Mouse (Mus musculus): ENCODE measurements at regions not wholly inside any gene's neighbourhood (a gene's known extent, or its start where the extent isn't known, plus 50 kb on each side); places are given as distances from the start of the nearest gene placed in this dataset.

DNA sequence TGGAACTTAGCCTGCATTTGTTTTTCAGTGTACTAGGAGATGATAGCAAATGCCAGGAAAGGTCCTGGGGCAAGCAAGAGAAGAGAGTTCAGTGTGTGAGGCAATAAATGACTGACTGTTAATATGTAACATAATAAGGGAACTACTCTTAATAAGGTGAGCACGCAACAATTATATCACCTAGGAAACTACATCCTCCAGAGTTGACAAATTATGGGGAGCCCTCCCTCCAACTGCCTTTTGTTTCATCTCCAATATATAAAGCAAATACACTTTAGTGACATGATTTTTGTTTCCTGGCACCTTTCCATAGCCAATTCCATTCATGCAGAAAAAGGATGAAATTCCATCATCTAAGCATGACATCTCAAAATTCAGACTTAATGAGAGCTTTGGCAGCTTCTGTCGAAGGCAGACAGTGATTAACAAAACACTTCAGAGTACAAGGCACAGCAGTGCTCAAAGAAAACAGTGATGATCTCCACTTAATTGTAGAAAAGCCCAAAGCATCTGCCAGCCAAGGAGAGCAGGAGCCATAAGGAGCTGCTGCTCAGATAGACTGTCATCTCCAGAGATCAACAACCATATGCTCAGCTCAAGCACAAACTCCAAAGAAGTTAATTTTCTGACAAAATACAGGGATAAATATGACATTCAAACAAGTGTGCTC lies 536.1 kb upstream of the Arrdc3 start:
- H3K4me1 ChIP-seq (ENCODE audit: control insufficient read depth in 1 of 2, insufficient read depth in 2 of 2, low read length in 2 of 2): no peaks in the 10 kb centered on the region
- TF ChIP-seq ETS1 (IDR thresholded peaks at IDR 0.05; ENCODE audit: low read depth, low read length) (no peak), E2F4 (IDR thresholded peaks at IDR 0.05; ENCODE audit: borderline replicate concordance, low read depth, low read length) (no peak), TBP (IDR thresholded peaks at IDR 0.05; ENCODE audit: low read depth, low read length) (no peak), ELF1 (IDR thresholded peaks at IDR 0.05; ENCODE audit: low read depth, low read length) (no peak), GATA1 (IDR thresholded peaks at IDR 0.05; ENCODE audit: low read depth, low read length) (no peak), HCFC1 (IDR thresholded peaks at IDR 0.05; ENCODE audit: low read depth, low read length) (no peak), POLR2A (IDR thresholded peaks at IDR 0.05; ENCODE audit: control insufficient read depth in 1 of 2, insufficient read depth in 1 of 2, low read depth in 1 of 2, low read length in 2 of 2, poor library complexity in 1 of 2) (no peak), ZNF384 (IDR thresholded peaks at IDR 0.05; ENCODE audit: low read depth, low read length) (no peak), POLR2AphosphoS5 (IDR thresholded peaks at IDR 0.05; ENCODE audit: borderline replicate concordance, low read depth, low read length) (no peak), MXI1 (IDR thresholded peaks at IDR 0.05; ENCODE audit: low read depth, low read length) (no peak), ZKSCAN1 (IDR thresholded peaks at IDR 0.05; ENCODE audit: low read depth, low read length) (no peak), ZC3H11A (IDR thresholded peaks at IDR 0.05; ENCODE audit: low read depth, low read length) (no peak), CHD2 (IDR thresholded peaks at IDR 0.05; ENCODE audit: low read length) (no peak), ZMIZ1 (IDR thresholded peaks at IDR 0.05; ENCODE audit: low read depth, low read length) (no peak), KAT2A (conservative IDR thresholded peaks at IDR 0.05; ENCODE audit: low read depth, low read length) (no peak), EP300 (IDR thresholded peaks at IDR 0.05; ENCODE audit: low read depth in 1 of 2, low read length in 2 of 2) (no peak), UBTF (IDR thresholded peaks at IDR 0.05; ENCODE audit: borderline replicate concordance, insufficient read depth, low read depth, low read length) (no peak)
- no peak overlapping the region for H3K27ac ChIP-seq (ENCODE audit: control insufficient read depth, low read depth, low read length)
- no peaks in the 10 kb centered on the region for H3K36me3 ChIP-seq (ENCODE audit: control insufficient read depth in 1 of 2, insufficient read depth in 2 of 2, low read length in 2 of 2)
- no peaks in the 10 kb centered on the region for H3K27me3 ChIP-seq (ENCODE audit: control insufficient read depth in 1 of 2, insufficient read depth in 2 of 2, low read length in 2 of 2)
- no peak for DNase-seq (ENCODE audit: low read depth, low spot score)
- H3K9ac ChIP-seq (ENCODE audit: control insufficient read depth, low read depth, low read length, poor library complexity, severe bottlenecking): no peak overlapping the region
- no peaks in the 10 kb centered on the region for H3K9me3 ChIP-seq (replicated peaks; ENCODE audit: insufficient read depth, low read length)
- no peaks in the 10 kb centered on the region for H3K79me2 ChIP-seq (ENCODE audit: control insufficient read depth, insufficient read depth, low read length, poor library complexity)
- no peak overlapping the region for H3K4me3 ChIP-seq (ENCODE audit: control insufficient read depth in 1 of 2, insufficient read depth in 1 of 2, low read depth in 2 of 2, low read length in 2 of 2)

DNA sequence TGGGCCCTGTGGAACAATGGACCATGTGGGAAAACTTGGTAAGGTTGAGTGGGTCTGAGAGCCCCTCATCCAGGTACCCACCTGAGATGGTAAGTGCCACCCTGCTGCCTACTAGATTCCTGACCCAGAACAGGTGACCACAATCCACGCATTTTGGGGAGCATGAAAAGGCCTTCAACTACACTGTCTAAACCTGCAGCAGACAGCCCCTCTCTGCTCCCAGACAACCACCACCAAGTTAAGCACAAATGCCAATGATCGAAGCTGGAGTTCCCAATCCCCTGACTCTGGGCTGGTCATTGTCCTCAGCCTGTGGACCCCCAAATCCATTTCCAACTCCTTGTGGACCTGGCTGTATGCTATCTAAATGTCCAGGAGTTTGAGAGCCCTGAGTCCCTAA lies 517.2 kb upstream of the Arrdc3 start:
- Histone ChIP-seq H3K4me1 (ENCODE audit: control insufficient read depth in 1 of 2, insufficient read depth in 2 of 2, low read length in 2 of 2) (no peaks in the 10 kb centered on the region), H3K36me3 (ENCODE audit: control insufficient read depth in 1 of 2, insufficient read depth in 2 of 2, low read length in 2 of 2) (no peaks in the 10 kb centered on the region), H3K27ac (ENCODE audit: control insufficient read depth, low read depth, low read length) (no peak overlapping the region), H3K79me2 (ENCODE audit: control insufficient read depth, insufficient read depth, low read length, poor library complexity) (no peaks in the 10 kb centered on the region), H3K9me3 (replicated peaks; ENCODE audit: insufficient read depth, low read length) (no peaks in the 10 kb centered on the region), H3K4me3 (ENCODE audit: control insufficient read depth in 1 of 2, insufficient read depth in 1 of 2, low read depth in 2 of 2, low read length in 2 of 2) (no peak overlapping the region), H3K9ac (ENCODE audit: control insufficient read depth, low read depth, low read length, poor library complexity, severe bottlenecking) (no peak overlapping the region), H3K27me3 (ENCODE audit: control insufficient read depth in 1 of 2, insufficient read depth in 2 of 2, low read length in 2 of 2) (no peaks in the 10 kb centered on the region)
- no peak for TF ChIP-seq USF2 (IDR thresholded peaks at IDR 0.05; ENCODE audit: borderline replicate concordance in 1 of 2, insufficient read depth in 1 of 2, low read depth in 1 of 2, low read length in 2 of 2)
- TF ChIP-seq MXI1 (IDR thresholded peaks at IDR 0.05; ENCODE audit: low read depth, low read length): no peak
- TF ChIP-seq MAFK (IDR thresholded peaks at IDR 0.05; ENCODE audit: borderline replicate concordance, low read depth, low read length): no peak
- TF ChIP-seq ZNF384 (IDR thresholded peaks at IDR 0.05; ENCODE audit: low read depth, low read length): no peak
- TF ChIP-seq UBTF (IDR thresholded peaks at IDR 0.05; ENCODE audit: borderline replicate concordance, insufficient read depth, low read depth, low read length): no peak
- no peak for TF ChIP-seq ZC3H11A (IDR thresholded peaks at IDR 0.05; ENCODE audit: low read depth, low read length)
- no peak for TF ChIP-seq CTCF (IDR thresholded peaks at IDR 0.05 in 2 of 3, conservative IDR thresholded peaks at IDR 0.05 in 1 of 3; ENCODE audit: control insufficient read depth in 1 of 3, insufficient read depth in 1 of 3, low read depth in 2 of 3, low read length in 3 of 3, poor library complexity in 1 of 3, severe bottlenecking in 1 of 3)
- no peak for TF ChIP-seq CHD2 (IDR thresholded peaks at IDR 0.05; ENCODE audit: low read length)
- TF ChIP-seq ETS1 (IDR thresholded peaks at IDR 0.05; ENCODE audit: low read depth, low read length): no peak
- no peak for DNase-seq (ENCODE audit: low read depth, low spot score)

All from MEL (cell line).